Mouse (Mus musculus): Measurements from ENCODE around the gene Vmn2r82. TPM values are rescaled to one million over a fixed set of nuclear protein-coding genes. Genes with fewer than 3 reads are reported as not detected.

The Vmn2r82 gene
- not detected for polyA plus RNA-seq (2014; fragmentation: Illumina TruSeq; extraction: RNeasy Lipid Tissue Mini Kit (QIAGEN cat#74804); ENCODE audit: low replicate concordance)

DNA sequence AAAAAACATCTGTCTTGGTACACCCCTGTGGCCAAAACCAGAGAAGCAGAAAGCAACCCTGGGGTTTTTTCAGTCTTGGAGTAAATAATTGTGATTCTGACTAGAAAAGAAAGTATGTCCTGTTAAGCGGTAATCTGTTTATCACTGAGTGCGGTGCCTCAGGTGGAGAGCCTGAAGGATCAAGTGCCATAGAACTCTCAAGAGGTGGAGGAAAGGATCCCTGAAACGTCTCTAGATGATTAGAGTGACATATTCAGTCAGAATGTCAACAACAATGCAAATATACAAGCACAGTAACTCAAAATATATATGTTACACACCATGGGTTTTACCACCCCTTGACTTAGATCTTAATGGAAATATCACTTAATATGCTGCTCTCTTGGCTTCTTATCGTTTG lies at the start of gene Vmn2r82:
Gene Vmn2r82 (plus strand): TSS at position 301 of the 400 bp plus-strand sequence.

Other genes starting within 250 kb of the Vmn2r82 start
- not detected for gene Vmn2r80, start 207.8 kb upstream of the Vmn2r82 start, polyA plus RNA-seq (2014; fragmentation: Illumina TruSeq; extraction: RNeasy Lipid Tissue Mini Kit (QIAGEN cat#74804); ENCODE audit: low replicate concordance)
- gene Vmn2r81, start 108.8 kb upstream of the Vmn2r82 start, polyA plus RNA-seq (2014; fragmentation: Illumina TruSeq; extraction: RNeasy Lipid Tissue Mini Kit (QIAGEN cat#74804); ENCODE audit: low replicate concordance) = not detected
- gene Vmn2r83, start 112.2 kb downstream of the Vmn2r82 start, polyA plus RNA-seq (2014; fragmentation: Illumina TruSeq; extraction: RNeasy Lipid Tissue Mini Kit (QIAGEN cat#74804); ENCODE audit: low replicate concordance) = not detected
- gene Plpp2, start 177.3 kb downstream of the Vmn2r82 start, polyA plus RNA-seq (2014; fragmentation: Illumina TruSeq; extraction: RNeasy Lipid Tissue Mini Kit (QIAGEN cat#74804); ENCODE audit: low replicate concordance) = 6.5 TPM
- not detected for gene Mier2, start 198.7 kb downstream of the Vmn2r82 start, polyA plus RNA-seq (2014; fragmentation: Illumina TruSeq; extraction: RNeasy Lipid Tissue Mini Kit (QIAGEN cat#74804); ENCODE audit: low replicate concordance)
- not detected for gene Theg, start 230.8 kb downstream of the Vmn2r82 start, polyA plus RNA-seq (2014; fragmentation: Illumina TruSeq; extraction: RNeasy Lipid Tissue Mini Kit (QIAGEN cat#74804); ENCODE audit: low replicate concordance)